Mouse (Mus musculus) kidney, embryonic 14.5 days (tissue): ENCODE measurements at regions not wholly inside any gene's neighbourhood (a gene's known extent, or its start where the extent isn't known, plus 50 kb on each side); places are given as distances from the start of the nearest gene placed in this dataset.
"Not testable (repeated sequence)": the region's sequence is repeated elsewhere in the genome, so short reads cannot be mapped to it uniquely, and the experiment has no call there.

Source experiments
- ATAC-seq: fragments of 200-750 bp; cut with Nextera tagmentation; 2 replicates; pipeline ENCODE4 v1.8.0; 2017; ENCODE audit warnings: moderate number of reproducible peaks, mild to moderate bottlenecking, moderate TSS enrichment, moderate library complexity; ENCODE audit not compliant: low FRiP score, low TSS enrichment
- H3K27ac ChIP-seq: fragments of 300-500 bp; sonication (generic); 2 replicates; pipeline ENCODE4 v1.5.1; 2014; ENCODE audit warnings: low read depth, mild to moderate bottlenecking, low read length, moderate library complexity, mixed read lengths
- H3K27me3 ChIP-seq: fragments of 300-500 bp; sonication (generic); 2 replicates; pipeline ENCODE4 v1.6.1; 2014; ENCODE audit warnings: mild to moderate bottlenecking, low read length; ENCODE audit not compliant: control insufficient read depth, insufficient read depth
- H3K36me3 ChIP-seq: fragments of 300-500 bp; sonication (generic); 2 replicates; pipeline ENCODE4 v1.6.1; 2014; ENCODE audit warnings: low read length, mixed read lengths; ENCODE audit not compliant: control insufficient read depth, insufficient read depth
- H3K4me1 ChIP-seq: fragments of 300-500 bp; sonication (generic); 2 replicates; pipeline ENCODE4 v1.6.1; 2014; ENCODE audit warnings: low read length, mixed read lengths; ENCODE audit not compliant: control insufficient read depth, insufficient read depth
- H3K4me2 ChIP-seq: fragments of 300-500 bp; sonication (generic); replicated peaks from 2 replicates; pipeline ENCODE4 v1.6.1; 2014; ENCODE audit warnings: low read depth, mild to moderate bottlenecking, low read length
- H3K4me3 ChIP-seq: fragments of 300-500 bp; sonication (generic); 2 replicates; pipeline ENCODE4 v1.5.1; 2014; ENCODE audit warnings: mild to moderate bottlenecking, low read length
- H3K9ac ChIP-seq: fragments of 300-500 bp; sonication (generic); 2 replicates; pipeline ENCODE4 v1.6.1; 2014; ENCODE audit warnings: low read depth, mild to moderate bottlenecking, low read length, moderate library complexity
- H3K9me3 ChIP-seq: fragments of 300-500 bp; sonication (generic); 2 replicates; pipeline ENCODE4 v1.6.1; 2016; ENCODE audit warnings: low read length; ENCODE audit not compliant: control insufficient read depth
- WGBS: fragments of 180-500 bp; shearing (Covaris S2); extraction: QIAGEN DNeasy Blood & Tissue Kit; methylation state at CpG from one replicate; pipeline ENCODE4 v1.1.7; 2014; 5-methylcytosine and 5-hydroxymethylcytosine counted together

DNA sequence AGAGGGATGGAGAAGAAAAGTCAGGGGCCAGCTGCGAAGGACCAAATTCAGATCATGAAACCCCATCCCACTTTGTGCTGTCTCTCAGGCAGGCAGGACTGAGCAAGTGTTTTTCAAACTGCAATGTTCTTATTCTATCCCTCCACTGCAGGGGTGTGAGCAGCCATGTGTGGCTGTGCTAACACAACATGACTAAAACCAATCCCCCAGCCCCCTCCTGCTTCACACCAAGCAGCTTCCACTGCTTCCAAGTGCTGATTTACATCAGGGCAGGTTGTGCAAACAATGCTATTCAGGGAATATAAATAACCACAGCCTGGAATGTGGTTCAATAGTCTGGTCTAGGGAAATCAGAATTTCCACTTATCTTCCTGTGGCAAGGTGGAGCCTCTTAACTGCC is 517.0 kb upstream of the Brinp1 start:
- Histone ChIP-seq H3K9me3 (no peaks in the 10 kb centered on the region), H3K9ac (no peak overlapping the region), H3K36me3 (no peaks in the 10 kb centered on the region), H3K4me2 (no peak overlapping the region), H3K4me1 (peaks cover 4% of the 10 kb centered on the region; the same call in 1 of the 2 replicates), H3K27ac (no peak overlapping the region), H3K4me3 (no peak overlapping the region), H3K27me3 (no peaks in the 10 kb centered on the region)
- 31% methylated on average over 1 of the region's 1 CpGs for WGBS
- peak; percentile 95 for ATAC-seq

DNA sequence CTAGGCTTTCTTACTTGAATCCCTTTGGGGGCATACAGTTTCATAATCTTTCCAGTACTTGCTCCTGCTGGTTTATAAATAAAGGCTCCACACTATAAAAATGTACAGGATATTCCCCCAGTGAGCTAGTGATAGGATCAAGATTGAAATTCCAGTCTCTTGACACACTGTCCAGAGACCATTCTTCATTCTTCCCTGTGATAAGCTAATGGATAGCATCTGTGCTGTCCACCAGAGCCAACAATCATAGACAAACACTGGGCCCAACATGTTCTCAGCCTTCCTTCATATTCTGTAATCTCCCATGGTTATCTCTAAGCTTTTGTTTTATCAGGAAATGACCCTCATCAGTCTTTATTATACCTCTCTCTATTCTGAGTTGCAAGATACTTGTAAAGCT is 505.8 kb upstream of the Brinp1 start:
- peak; percentile 88 for ATAC-seq
- H3K27ac ChIP-seq, result no peak overlapping the region
- H3K27me3 ChIP-seq, result no peaks in the 10 kb centered on the region
- H3K9me3 ChIP-seq, result no peaks in the 10 kb centered on the region
- H3K9ac ChIP-seq, result no peak overlapping the region
- no peak overlapping the region for H3K4me2 ChIP-seq
- no peak overlapping the region for H3K4me3 ChIP-seq
- no peaks in the 10 kb centered on the region for H3K4me1 ChIP-seq
- no peaks in the 10 kb centered on the region for H3K36me3 ChIP-seq

DNA sequence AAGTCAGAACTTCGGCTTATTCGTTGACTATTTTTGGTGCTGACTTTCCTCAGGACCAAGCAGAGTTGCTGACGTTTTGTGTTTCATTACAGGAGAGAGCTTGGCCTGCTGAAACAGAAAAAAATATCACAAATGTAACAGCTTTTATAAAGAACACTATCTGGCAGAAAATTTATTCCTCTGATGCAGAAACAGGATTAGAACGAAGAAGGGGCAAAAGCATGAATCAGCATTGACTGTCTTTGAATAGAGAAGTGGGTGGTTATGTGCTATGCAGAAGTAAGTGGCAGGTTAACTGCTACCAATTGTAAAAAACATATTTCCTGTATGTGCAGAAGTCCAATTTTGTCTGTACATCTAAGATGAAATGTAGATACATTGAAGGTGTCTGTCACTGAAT is 502.2 kb upstream of the Brinp1 start:
- H3K9ac ChIP-seq, result no peak overlapping the region
- no peak for ATAC-seq
- H3K27ac ChIP-seq, result no peak overlapping the region
- no peaks in the 10 kb centered on the region for H3K4me1 ChIP-seq
- 87% methylated on average over 4 of the region's 4 CpGs for WGBS
- no peaks in the 10 kb centered on the region for H3K27me3 ChIP-seq
- H3K4me2 ChIP-seq, result no peak overlapping the region
- H3K9me3 ChIP-seq, result no peaks in the 10 kb centered on the region
- no peaks in the 10 kb centered on the region for H3K36me3 ChIP-seq
- no peak overlapping the region for H3K4me3 ChIP-seq

DNA sequence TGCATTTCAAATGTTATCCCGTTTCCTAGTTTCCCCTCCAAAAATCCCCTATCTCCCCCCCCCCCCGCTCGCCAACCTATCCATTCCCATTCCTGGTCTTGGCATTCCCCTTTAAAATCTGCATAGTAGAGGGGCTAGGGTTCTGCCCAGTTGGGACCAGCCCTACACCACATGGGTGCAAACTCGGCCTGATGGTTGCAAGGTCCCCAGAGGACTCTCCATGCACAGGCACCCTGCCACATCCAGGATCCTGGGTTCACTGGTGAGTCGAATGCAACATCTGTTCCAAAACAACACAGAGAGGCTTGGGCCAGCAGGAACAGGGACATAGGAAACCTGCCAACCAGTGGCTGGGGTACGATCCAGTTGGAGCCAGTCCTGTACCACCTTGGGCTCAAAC is 492.0 kb upstream of the Brinp1 start:
- 84% methylated on average over 6 of the region's 6 CpGs for WGBS
- Histone ChIP-seq H3K4me3 (no peak overlapping the region), H3K27me3 (no peaks in the 10 kb centered on the region), H3K9me3 (no peaks in the 10 kb centered on the region), H3K4me1 (no peaks in the 10 kb centered on the region), H3K36me3 (no peaks in the 10 kb centered on the region), H3K9ac (no peak overlapping the region), H3K4me2 (no peak overlapping the region), H3K27ac (no peak overlapping the region)
- no peak for ATAC-seq

DNA sequence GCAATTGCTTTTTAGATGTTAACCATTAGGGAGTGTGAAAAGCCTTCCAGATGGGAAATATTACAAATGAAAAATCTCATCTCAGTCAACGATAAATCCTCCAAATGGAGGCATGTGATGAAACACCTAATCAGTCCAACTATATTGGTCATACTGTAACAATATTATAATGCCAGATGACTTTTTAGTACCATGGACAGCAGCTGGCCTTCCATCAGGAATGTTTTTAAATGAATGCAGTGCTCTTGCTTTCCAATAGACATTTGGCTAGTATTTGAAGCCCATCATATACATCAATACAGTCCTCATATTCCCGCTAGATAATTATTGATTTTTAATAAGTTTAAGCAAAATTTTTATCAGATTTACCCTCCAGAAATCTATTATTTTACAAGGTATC is 489.8 kb upstream of the Brinp1 start:
- no peak for ATAC-seq
- no peak overlapping the region for H3K4me2 ChIP-seq
- H3K27ac ChIP-seq, result no peak overlapping the region
- no peaks in the 10 kb centered on the region for H3K27me3 ChIP-seq
- no peaks in the 10 kb centered on the region for H3K36me3 ChIP-seq
- H3K4me3 ChIP-seq, result no peak overlapping the region
- H3K9ac ChIP-seq, result no peak overlapping the region
- WGBS, result 86% methylated on average over 2 of the region's 2 CpGs
- H3K4me1 ChIP-seq, result no peaks in the 10 kb centered on the region
- H3K9me3 ChIP-seq, result no peaks in the 10 kb centered on the region

DNA sequence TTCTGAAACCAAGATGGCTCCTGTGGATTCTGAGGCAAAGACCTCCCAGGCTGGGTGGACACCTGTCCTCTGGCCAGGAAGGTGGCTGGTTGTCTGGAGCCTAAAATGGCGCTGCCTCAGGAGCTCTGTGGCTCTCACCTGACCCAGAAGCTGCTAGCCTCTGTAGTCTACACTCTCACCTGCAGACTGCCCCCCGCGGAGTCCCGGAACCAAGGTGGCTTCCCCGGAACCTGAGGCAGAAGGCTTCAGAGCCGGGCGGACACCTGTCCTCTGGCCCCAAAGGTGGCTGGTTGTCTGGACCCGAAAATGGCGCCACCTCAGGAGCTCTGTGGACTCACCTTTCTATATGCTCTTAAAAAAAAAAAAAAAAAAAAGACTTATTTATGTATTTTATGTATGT is 481.2 kb upstream of the Brinp1 start:
- ATAC-seq, result no peak
- Histone ChIP-seq H3K27me3 (no peaks in the 10 kb centered on the region), H3K27ac (no peak overlapping the region), H3K36me3 (no peaks in the 10 kb centered on the region), H3K4me2 (no peak overlapping the region), H3K9me3 (no peaks in the 10 kb centered on the region), H3K9ac (no peak overlapping the region), H3K4me3 (no peak overlapping the region), H3K4me1 (no peaks in the 10 kb centered on the region)
- 94% methylated on average over 9 of the region's 9 CpGs for WGBS

DNA sequence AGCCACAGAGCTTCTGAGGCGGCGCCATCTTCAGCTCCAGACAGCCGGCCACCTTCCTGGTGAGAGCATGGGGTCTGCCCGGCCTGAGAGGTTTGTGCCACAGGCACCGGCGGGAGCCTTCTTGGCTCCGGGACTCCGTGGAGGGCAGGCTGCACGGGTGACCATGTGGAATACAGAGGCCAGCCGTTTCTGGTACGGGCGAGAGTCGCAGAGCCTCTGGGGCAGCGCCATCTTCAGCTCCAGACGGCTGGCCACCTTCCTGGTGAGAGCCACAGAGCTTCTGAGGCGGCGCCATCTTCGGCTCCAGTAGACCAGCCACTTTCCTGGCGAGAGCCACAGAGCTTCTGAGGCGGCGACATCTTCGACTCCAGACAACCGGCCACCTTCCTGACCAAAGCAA is 456.2 kb upstream of the Brinp1 start:
- not testable (repeated sequence) for H3K4me3 ChIP-seq, ATAC-seq, H3K9ac ChIP-seq, H3K27me3 ChIP-seq, H3K4me1 ChIP-seq, H3K36me3 ChIP-seq, H3K27ac ChIP-seq, H3K4me2 ChIP-seq, H3K9me3 ChIP-seq
- WGBS, result 96% methylated on average over 23 of the region's 23 CpGs

DNA sequence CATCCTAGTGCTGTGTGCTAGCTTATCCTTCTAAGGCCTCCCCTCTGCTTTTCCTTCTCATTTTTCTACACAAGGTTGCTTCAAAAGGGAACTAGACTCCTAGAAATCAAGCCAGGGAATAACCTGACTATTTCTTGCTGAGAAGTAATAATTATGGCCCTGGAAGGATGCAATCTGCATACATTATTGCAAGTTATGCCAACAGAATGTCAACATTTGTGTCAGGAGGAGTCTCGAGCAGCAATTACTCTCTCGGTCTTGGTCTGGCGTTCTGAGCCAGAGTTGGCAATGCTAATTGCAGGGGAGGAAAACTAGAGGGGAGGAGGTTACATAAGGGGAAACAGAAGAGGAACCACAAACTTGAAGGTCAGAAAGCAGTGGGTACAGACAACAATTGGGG is 441.3 kb upstream of the Brinp1 start:
- 68% methylated on average over 3 of the region's 3 CpGs for WGBS
- Histone ChIP-seq H3K27me3 (no peaks in the 10 kb centered on the region), H3K9me3 (no peaks in the 10 kb centered on the region), H3K36me3 (no peaks in the 10 kb centered on the region), H3K4me1 (no peaks in the 10 kb centered on the region), H3K27ac (no peak overlapping the region), H3K4me3 (no peak overlapping the region), H3K9ac (no peak overlapping the region), H3K4me2 (no peak overlapping the region)
- no peak for ATAC-seq

DNA sequence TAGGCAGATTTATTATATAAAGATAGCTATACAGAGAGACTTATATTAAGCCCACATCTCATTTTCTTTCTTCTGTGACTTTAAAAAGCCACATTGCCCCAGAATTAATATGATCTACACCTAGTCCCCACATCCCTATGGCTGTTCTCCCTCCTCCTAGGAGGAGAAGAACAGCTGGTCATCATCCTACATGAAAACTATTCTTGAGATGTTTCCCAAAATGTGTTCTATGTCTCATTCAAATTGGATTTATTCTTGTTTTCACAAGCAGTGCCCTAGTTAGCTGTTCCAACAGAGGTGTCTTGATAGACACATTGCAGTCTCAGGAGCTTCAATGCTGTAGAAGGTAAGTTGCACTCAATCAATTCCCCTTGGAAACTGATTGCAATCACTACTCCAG is 429.1 kb upstream of the Brinp1 start:
- Histone ChIP-seq H3K4me1 (no peaks in the 10 kb centered on the region), H3K9me3 (no peaks in the 10 kb centered on the region), H3K36me3 (no peaks in the 10 kb centered on the region), H3K4me3 (no peak overlapping the region), H3K27me3 (no peaks in the 10 kb centered on the region), H3K27ac (no peak overlapping the region), H3K4me2 (no peak overlapping the region), H3K9ac (no peak overlapping the region)
- ATAC-seq, result no peak

DNA sequence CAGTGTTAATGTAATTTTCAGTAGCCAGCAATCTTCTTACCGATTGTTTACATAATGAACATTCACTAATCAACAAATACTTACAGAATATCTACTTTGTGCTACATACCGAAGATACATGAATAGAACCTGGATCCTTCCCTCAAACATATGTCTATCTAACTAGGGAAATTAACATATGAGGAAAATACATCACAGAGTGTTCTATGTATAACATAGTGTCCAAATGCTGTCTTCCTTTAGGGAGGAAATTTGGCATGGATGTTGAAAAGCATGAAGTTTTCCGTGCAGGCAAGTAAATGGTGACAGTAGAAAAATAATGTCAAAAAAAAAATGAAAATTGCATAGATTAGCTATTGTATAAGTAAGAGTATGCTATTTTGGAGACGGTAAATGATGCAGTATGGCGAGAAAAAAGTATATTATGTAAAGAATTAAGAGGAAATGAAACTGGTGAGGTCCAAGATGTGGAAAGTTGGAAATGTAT is 392.8 kb upstream of the Brinp1 start:
- Histone ChIP-seq H3K9ac (no peak overlapping the region), H3K4me1 (no peaks in the 10 kb centered on the region), H3K27me3 (no peaks in the 10 kb centered on the region), H3K9me3 (no peaks in the 10 kb centered on the region), H3K27ac (no peak overlapping the region), H3K36me3 (no peaks in the 10 kb centered on the region), H3K4me3 (no peak overlapping the region), H3K4me2 (no peak overlapping the region)
- ATAC-seq, result no peak
- WGBS, result 90% methylated on average over 5 of the region's 5 CpGs
